Mouse (Mus musculus): Measurements from ENCODE around the gene Ppp1ca. TPM values are rescaled to one million over a fixed set of nuclear protein-coding genes. Genes with fewer than 3 reads are reported as not detected.

Gene Ppp1ca
- polyA plus RNA-seq, 1 experiment from 2014 or later: 837 TPM

DNA sequence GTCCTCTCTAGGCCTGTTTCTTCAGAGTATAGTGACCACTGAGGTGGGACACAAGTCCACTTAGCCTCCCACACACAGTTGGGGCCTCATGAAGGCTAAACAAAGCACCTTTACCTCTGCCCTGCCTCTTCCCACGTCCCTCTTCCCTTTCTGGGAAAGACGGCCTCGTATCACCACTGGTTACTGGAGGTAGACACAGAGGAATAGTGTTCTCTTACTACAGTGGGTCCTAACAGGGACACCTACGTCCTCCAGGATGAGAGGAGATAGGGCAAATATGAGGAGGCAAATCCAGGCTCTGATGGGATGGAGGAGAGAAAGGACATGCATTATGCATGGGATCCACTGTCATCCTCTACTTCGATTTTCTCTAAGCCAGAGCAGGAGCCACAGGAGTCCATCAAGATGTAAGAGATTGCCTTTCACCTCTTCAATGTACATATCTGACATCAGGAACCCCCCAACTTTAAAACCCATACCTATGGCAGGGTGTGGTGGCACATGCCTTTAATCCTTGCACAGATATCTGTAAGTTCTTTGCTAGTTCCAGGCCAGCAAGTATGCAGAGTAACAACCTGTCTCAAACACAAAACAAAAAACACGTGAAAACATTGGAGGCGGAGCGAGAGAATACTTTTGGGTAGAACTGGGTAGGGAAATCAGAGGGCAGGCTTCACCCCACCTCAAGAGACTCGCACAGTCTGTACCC, 43.9 kb upstream of the Ppp1ca start:
- peak overlapping the region; percentile 59 for H3K4me2 ChIP-seq (ENCODE audit: low read length)
- peaks cover 17% of the 10 kb centered on the region for H3K4me1 ChIP-seq (replicated peaks; ENCODE audit: control insufficient read depth, insufficient read depth, low read length)
- H3K36me3 ChIP-seq (ENCODE audit: control insufficient read depth, insufficient read depth, low read length): peaks cover 23% of the 10 kb centered on the region
- no peaks in the 10 kb centered on the region for H3K9me3 ChIP-seq (ENCODE audit: control insufficient read depth, low read length)
- H3K27ac ChIP-seq (ENCODE audit: low read depth): peak overlapping the region; percentile 43; the same call in 1 of the 2 replicates
- DNase-seq (ENCODE audit: low spot score) (no peak), ATAC-seq (replicated peaks; ENCODE audit: low FRiP score, low TSS enrichment, low read depth) (no peak)
- peak overlapping the region; percentile 88 for H3K4me3 ChIP-seq (ENCODE audit: low read depth, low read length)
- no peaks in the 10 kb centered on the region for H3K27me3 ChIP-seq (replicated peaks; ENCODE audit: control insufficient read depth, insufficient read depth, low read length)
- peak overlapping the region; percentile 83 for H3K9ac ChIP-seq (ENCODE audit: low read length)
- WGBS: 37% methylated on average over 9 of the region's 9 CpGs

DNA sequence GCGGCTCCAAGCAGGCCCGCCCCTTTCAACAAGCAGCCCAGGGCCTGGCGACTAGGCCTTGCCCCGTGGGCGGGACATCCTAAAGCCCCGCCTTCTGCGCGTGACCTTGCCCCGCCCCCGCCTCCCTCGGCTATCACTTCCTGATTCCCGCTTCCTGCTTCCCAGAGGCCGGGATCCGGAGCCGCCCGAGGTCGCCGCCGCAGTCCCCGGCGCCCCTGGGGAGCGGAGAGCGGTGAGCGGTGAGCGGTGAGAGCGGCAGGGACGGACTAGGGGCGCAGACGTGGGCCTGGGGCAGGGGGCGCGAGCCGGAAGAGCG, 43.4 kb upstream of the Ppp1ca start, which contains the start of gene Coro1b:
Gene Coro1b, plus strand, starts transcription at position 129 of the 316 bp plus-strand sequence.
- Histone ChIP-seq H3K9ac (ENCODE audit: low read length) (peak within 1 kb of the TSS; percentile 83), H3K36me3 (ENCODE audit: control insufficient read depth, insufficient read depth, low read length) (peaks cover 28% of the 10 kb centered on the region), H3K9me3 (ENCODE audit: control insufficient read depth, low read length) (no peaks in the 10 kb centered on the region), H3K4me3 (ENCODE audit: low read depth, low read length) (peak within 1 kb of the TSS; percentile 88), H3K4me1 (replicated peaks; ENCODE audit: control insufficient read depth, insufficient read depth, low read length) (peaks cover 17% of the 10 kb centered on the region), H3K27me3 (replicated peaks; ENCODE audit: control insufficient read depth, insufficient read depth, low read length) (no peaks in the 10 kb centered on the region), H3K4me2 (ENCODE audit: low read length) (peak within 1 kb of the TSS; percentile 59), H3K27ac (ENCODE audit: low read depth) (peak within 1 kb of the TSS; percentile 43; the same call in 1 of the 2 replicates)
- ATAC-seq (replicated peaks; ENCODE audit: low FRiP score, low TSS enrichment, low read depth) (peak; percentile 93), DNase-seq (ENCODE audit: low spot score) (peak; percentile 99)
- under 1% methylated on average over 33 of the region's 33 CpGs for WGBS

DNA sequence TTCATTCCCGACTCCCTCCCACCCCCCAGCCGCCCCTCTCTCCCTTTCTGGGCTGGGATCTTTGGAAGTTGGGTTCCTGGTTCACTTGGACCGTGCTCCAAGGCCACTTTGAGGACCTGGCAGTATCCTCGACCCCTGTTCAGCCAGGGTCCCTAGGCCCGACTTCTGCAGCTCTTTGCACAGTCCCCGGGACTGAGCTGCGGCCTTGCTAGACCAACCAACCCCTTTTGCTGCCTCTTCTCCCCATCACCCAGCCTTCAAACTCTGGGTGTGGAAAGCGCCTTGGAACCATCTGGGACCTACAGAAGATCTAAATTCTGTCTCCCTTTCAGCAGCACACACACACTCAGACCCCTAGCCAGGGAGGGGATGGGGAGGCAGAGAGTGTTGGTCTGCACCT, 43.0 kb upstream of the Ppp1ca start:
- peak overlapping the region; percentile 43; the same call in 1 of the 2 replicates for H3K27ac ChIP-seq (ENCODE audit: low read depth)
- ATAC-seq (replicated peaks; ENCODE audit: low FRiP score, low TSS enrichment, low read depth) (0 out of 2 replicates have a peak, but pooled peaks have one; percentile 14), DNase-seq (ENCODE audit: low spot score) (no peak)
- peak overlapping the region; percentile 59 for H3K4me2 ChIP-seq (ENCODE audit: low read length)
- peak overlapping the region; percentile 88 for H3K4me3 ChIP-seq (ENCODE audit: low read depth, low read length)
- peaks cover 17% of the 10 kb centered on the region for H3K4me1 ChIP-seq (replicated peaks; ENCODE audit: control insufficient read depth, insufficient read depth, low read length)
- H3K36me3 ChIP-seq (ENCODE audit: control insufficient read depth, insufficient read depth, low read length): peaks cover 28% of the 10 kb centered on the region
- peak overlapping the region; percentile 83 for H3K9ac ChIP-seq (ENCODE audit: low read length)
- 3% methylated on average over 7 of the region's 8 CpGs for WGBS
- no peaks in the 10 kb centered on the region for H3K9me3 ChIP-seq (ENCODE audit: control insufficient read depth, low read length)
- no peaks in the 10 kb centered on the region for H3K27me3 ChIP-seq (replicated peaks; ENCODE audit: control insufficient read depth, insufficient read depth, low read length)

DNA sequence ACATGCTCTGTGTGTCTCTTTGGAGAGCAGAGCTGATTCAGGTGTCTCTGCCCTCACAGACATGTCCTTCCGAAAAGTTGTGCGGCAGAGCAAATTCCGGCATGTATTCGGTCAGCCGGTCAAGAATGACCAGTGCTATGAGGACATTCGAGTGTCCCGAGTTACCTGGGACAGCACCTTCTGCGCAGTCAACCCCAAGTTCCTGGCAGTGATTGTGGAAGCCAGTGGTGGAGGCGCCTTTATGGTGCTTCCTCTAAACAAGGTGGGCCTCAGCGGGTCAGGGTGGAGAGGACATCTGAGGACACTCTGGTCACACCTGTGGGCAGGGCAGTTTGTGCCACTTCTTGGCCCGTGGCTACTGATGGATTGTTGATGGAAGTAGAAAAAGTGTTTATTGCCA, 42.6 kb upstream of the Ppp1ca start:
- ATAC-seq (replicated peaks; ENCODE audit: low FRiP score, low TSS enrichment, low read depth): no peak
- H3K27ac ChIP-seq (ENCODE audit: low read depth): no peak overlapping the region

DNA sequence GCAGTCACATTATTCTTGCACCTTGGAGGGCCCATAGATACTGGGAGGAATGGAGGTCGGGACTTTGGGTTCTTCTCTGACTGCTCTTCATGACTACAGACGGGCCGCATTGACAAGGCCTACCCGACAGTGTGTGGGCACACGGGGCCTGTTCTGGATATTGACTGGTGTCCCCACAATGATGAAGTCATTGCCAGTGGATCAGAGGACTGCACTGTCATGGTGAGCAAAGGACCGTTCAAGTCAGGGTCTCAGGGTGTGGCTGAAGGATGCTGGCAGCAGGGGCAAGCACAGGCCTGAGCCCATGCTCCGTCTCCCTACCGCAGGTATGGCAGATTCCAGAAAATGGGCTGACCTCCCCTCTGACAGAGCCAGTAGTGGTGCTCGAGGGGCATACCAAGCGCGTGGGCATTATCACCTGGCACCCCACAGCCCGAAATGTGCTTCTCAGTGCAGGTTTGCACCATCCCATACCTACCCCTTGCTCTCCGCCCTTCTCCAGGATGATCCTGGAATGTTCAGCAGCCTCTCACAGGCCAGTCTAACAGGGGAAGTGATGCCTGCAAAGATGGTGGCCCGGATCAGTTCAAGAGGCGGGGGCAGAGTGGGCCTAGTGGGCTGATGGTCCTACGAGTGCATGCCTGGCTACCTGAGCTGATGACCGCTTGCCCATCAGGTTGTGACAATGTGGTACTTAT, 42.0 kb upstream of the Ppp1ca start:
- Histone ChIP-seq H3K4me1 (replicated peaks; ENCODE audit: control insufficient read depth, insufficient read depth, low read length) (peaks cover 17% of the 10 kb centered on the region), H3K27me3 (replicated peaks; ENCODE audit: control insufficient read depth, insufficient read depth, low read length) (no peaks in the 10 kb centered on the region), H3K4me2 (ENCODE audit: low read length) (peak overlapping the region; percentile 59), H3K27ac (ENCODE audit: low read depth) (no peak overlapping the region), H3K9me3 (ENCODE audit: control insufficient read depth, low read length) (no peaks in the 10 kb centered on the region), H3K9ac (ENCODE audit: low read length) (peak overlapping the region; percentile 27; the same call in 1 of the 2 replicates), H3K4me3 (ENCODE audit: low read depth, low read length) (0 out of 2 replicates have a peak overlapping the region, but pooled peaks have one; percentile 88), H3K36me3 (ENCODE audit: control insufficient read depth, insufficient read depth, low read length) (peaks cover 32% of the 10 kb centered on the region)
- no peak for ATAC-seq (replicated peaks; ENCODE audit: low FRiP score, low TSS enrichment, low read depth)
- DNase-seq (ENCODE audit: low spot score): no peak
- 94% methylated on average over 17 of the region's 17 CpGs for WGBS

More for the DNA sequence above, 42.6 kb upstream of the Ppp1ca start:
- peaks cover 32% of the 10 kb centered on the region for H3K36me3 ChIP-seq (ENCODE audit: control insufficient read depth, insufficient read depth, low read length)
- peaks cover 17% of the 10 kb centered on the region for H3K4me1 ChIP-seq (replicated peaks; ENCODE audit: control insufficient read depth, insufficient read depth, low read length)
- no peaks in the 10 kb centered on the region for H3K9me3 ChIP-seq (ENCODE audit: control insufficient read depth, low read length)
- peak overlapping the region; percentile 83 for H3K9ac ChIP-seq (ENCODE audit: low read length)
- peak overlapping the region; percentile 59 for H3K4me2 ChIP-seq (ENCODE audit: low read length)
- no peaks in the 10 kb centered on the region for H3K27me3 ChIP-seq (replicated peaks; ENCODE audit: control insufficient read depth, insufficient read depth, low read length)
- H3K4me3 ChIP-seq (ENCODE audit: low read depth, low read length): peak overlapping the region; percentile 88
- no peak for DNase-seq (ENCODE audit: low spot score)
- 83% methylated on average over 11 of the region's 11 CpGs for WGBS

DNA sequence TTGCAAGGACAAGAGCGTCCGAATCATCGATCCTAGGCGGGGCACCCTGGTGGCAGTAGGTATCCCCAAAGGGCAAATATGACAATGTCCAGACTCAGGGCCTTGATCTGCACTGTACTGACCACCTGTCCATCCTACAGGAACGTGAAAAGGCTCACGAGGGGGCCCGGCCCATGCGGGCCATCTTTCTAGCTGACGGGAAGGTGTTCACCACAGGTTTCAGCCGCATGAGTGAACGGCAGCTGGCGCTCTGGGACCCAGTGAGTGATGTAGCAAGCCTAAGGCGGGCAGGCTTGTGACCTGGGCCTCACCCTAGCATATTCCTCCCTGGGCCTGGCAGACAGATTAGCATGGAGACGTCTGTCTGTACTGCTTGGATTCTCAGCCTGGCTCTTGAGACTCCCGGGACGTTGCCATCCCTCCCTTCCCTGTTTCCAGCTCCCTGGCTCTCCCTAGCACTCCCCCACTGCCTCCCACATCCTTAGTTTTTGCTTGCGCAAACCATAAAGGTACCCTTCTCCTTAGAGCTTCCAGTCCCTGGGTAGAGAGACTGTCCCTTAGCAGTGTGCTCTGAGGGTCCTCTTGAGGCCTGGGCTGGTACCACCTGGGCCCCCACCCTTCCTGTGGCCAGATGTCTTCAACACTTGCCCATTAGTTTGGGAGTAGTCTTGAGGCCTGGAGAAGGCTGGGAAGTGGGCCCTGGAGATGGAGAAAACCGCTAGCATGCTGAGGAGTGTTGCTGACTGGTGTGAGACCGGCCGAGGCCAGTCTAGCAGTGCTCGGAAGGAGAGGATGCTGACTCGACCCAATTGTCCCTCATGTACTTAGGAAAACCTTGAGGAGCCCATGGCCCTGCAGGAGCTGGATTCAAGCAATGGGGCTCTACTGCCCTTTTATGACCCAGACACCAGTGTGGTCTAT, 41.0 kb upstream of the Ppp1ca start:
- Histone ChIP-seq H3K4me3 (ENCODE audit: low read depth, low read length) (no peak overlapping the region), H3K9me3 (ENCODE audit: control insufficient read depth, low read length) (no peaks in the 10 kb centered on the region), H3K36me3 (ENCODE audit: control insufficient read depth, insufficient read depth, low read length) (peaks cover 32% of the 10 kb centered on the region), H3K4me2 (ENCODE audit: low read length) (no peak overlapping the region), H3K9ac (ENCODE audit: low read length) (no peak overlapping the region), H3K27me3 (replicated peaks; ENCODE audit: control insufficient read depth, insufficient read depth, low read length) (no peaks in the 10 kb centered on the region), H3K4me1 (replicated peaks; ENCODE audit: control insufficient read depth, insufficient read depth, low read length) (peaks cover 17% of the 10 kb centered on the region), H3K27ac (ENCODE audit: low read depth) (no peak overlapping the region)
- WGBS: 90% methylated on average over 22 of the region's 22 CpGs
- no peak for ATAC-seq (replicated peaks; ENCODE audit: low FRiP score, low TSS enrichment, low read depth)
- DNase-seq (ENCODE audit: low spot score): no peak

DNA sequence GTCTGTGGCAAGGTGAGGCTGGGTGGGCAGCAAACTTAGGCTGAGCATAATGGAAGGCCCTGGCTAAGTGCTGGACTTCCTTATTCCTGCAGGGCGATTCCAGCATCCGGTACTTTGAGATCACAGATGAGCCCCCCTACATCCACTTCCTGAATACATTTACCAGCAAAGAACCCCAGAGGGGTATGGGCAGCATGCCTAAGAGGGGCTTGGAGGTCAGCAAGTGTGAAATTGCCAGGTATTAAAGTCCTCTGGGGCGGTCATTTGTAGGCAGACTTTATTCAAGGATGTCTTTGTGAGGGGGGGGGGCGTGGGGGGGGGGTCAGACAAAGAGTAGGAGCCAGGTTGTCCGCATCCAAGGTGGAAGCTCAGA, 40.4 kb upstream of the Ppp1ca start:
- WGBS: 79% methylated on average over 4 of the region's 5 CpGs

DNA sequence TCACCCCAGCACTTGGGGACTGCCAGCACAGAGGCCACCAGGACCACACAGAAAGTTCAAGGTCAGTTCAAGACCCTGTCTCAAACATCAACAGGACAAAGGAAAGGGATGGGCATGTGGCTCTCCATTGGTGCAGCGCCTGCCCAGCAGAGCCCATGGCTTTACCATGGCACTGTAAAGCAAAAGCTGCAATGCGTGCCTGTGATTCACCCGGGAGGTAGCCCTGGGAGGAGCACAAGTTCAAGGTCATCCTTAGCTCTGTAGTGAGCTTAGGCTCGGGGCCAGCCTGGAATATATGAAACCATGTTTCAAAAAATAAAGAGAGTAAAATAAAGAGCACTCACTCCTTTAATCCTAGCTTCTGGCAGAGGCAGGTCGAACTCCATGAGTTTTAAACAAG, 40.0 kb upstream of the Ppp1ca start:
- 85% methylated on average over 5 of the region's 5 CpGs for WGBS
- H3K9me3 ChIP-seq (ENCODE audit: control insufficient read depth, low read length): no peaks in the 10 kb centered on the region
- H3K4me1 ChIP-seq (replicated peaks; ENCODE audit: control insufficient read depth, insufficient read depth, low read length): peaks cover 17% of the 10 kb centered on the region
- H3K36me3 ChIP-seq (ENCODE audit: control insufficient read depth, insufficient read depth, low read length): peaks cover 41% of the 10 kb centered on the region
- DNase-seq (ENCODE audit: low spot score) (no peak), ATAC-seq (replicated peaks; ENCODE audit: low FRiP score, low TSS enrichment, low read depth) (no peak)
- H3K27ac ChIP-seq (ENCODE audit: low read depth): no peak overlapping the region
- no peak overlapping the region for H3K4me2 ChIP-seq (ENCODE audit: low read length)
- H3K9ac ChIP-seq (ENCODE audit: low read length): no peak overlapping the region
- H3K27me3 ChIP-seq (replicated peaks; ENCODE audit: control insufficient read depth, insufficient read depth, low read length): no peaks in the 10 kb centered on the region
- no peak overlapping the region for H3K4me3 ChIP-seq (ENCODE audit: low read depth, low read length)

More for the DNA sequence above, 40.4 kb upstream of the Ppp1ca start:
- peaks cover 37% of the 10 kb centered on the region for H3K36me3 ChIP-seq (ENCODE audit: control insufficient read depth, insufficient read depth, low read length)
- H3K4me2 ChIP-seq (ENCODE audit: low read length): no peak overlapping the region
- no peak overlapping the region for H3K4me3 ChIP-seq (ENCODE audit: low read depth, low read length)
- DNase-seq (ENCODE audit: low spot score) (no peak), ATAC-seq (replicated peaks; ENCODE audit: low FRiP score, low TSS enrichment, low read depth) (no peak)
- H3K27ac ChIP-seq (ENCODE audit: low read depth): no peak overlapping the region
- H3K27me3 ChIP-seq (replicated peaks; ENCODE audit: control insufficient read depth, insufficient read depth, low read length): no peaks in the 10 kb centered on the region
- no peaks in the 10 kb centered on the region for H3K9me3 ChIP-seq (ENCODE audit: control insufficient read depth, low read length)
- no peak overlapping the region for H3K9ac ChIP-seq (ENCODE audit: low read length)
- H3K4me1 ChIP-seq (replicated peaks; ENCODE audit: control insufficient read depth, insufficient read depth, low read length): peaks cover 17% of the 10 kb centered on the region

Data from intestine, embryonic 14.5 days (tissue).